8 mouse cellular contexts compared by ENCODE assay signal in the genomic region with DNA sequence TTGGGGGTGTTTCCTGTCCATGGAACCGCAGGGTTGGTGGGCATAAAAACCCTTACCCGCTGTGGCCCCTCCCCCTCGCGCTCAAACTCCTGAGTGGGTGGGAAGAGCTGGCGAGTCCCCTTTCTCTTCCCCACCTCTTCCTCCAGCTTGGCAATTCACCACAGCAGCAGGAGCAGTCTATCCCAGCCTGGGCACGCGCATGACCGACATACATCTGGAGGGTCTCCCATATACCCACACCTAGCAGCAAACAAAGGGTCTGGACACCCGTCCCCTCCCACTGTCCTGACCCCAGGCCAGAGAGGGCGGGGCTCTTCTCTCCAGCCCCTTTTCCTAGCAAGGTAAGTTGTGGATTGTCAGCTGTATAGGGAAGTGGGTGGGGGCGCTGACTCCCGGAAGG. TPM values are rescaled to one million over a fixed set of nuclear protein-coding genes. Genes with fewer than 3 reads are reported as not detected.
A peak's percentile ranks its signal among the peaks of the same experiment; 100 is the strongest.
DNase-seq lines count a peak whose midpoint lies in the region; ATAC-seq lines count a peak whose summit lies in the region.

No protein-coding gene starts in this region.

- ATAC-seq in heart, embryonic 15.5 days (replicated peaks; ENCODE audit: insufficient number of reproducible peaks, insufficient read depth, low FRiP score, low read depth) = no peak
- ATAC-seq in heart, embryonic 16.5 days (replicated peaks; ENCODE audit: extremely low read depth, insufficient read depth, low FRiP score) = peak; percentile 17; the same call in 1 of the 2 replicates
- ATAC-seq in liver, embryonic 16.5 days (ENCODE audit: low read depth) = no peak
- no peak for ATAC-seq in granulocyte monocyte progenitor cell, adult 5-6 weeks (replicated peaks; ENCODE audit: poor library complexity, severe bottlenecking)

- no peak for DNase-seq in heart, postnatal 36 days
- DNase-seq in c-Kit-positive CD71-positive TER-119-positive erythroid progenitor cells, embryonic 14.5 days (ENCODE audit: low spot score) = no peak
- no peak for DNase-seq in urinary bladder, postnatal 36 days (ENCODE audit: low spot score in 2 of 2)

- no peaks in the 10 kb centered on the region for H3K9me3 ChIP-seq in heart, embryonic 15.5 days (replicated peaks)
- H3K9me3 ChIP-seq in heart, embryonic 16.5 days (replicated peaks; ENCODE audit: control insufficient read depth, low read length) = 0 out of 2 replicates have a peak, but pooled peaks cover 4% of the 10 kb centered on the region
- no peaks in the 10 kb centered on the region for H3K9me3 ChIP-seq in liver, embryonic 16.5 days (replicated peaks; ENCODE audit: control insufficient read depth, low read length)

- peak overlapping the region; percentile 73 for H3K27ac ChIP-seq in heart, embryonic 15.5 days
- H3K27ac ChIP-seq in brown adipose tissue, adult 24 weeks (replicated peaks; ENCODE audit: low read depth, low read length) = peak overlapping the region; percentile 57
- H3K27ac ChIP-seq in heart, embryonic 16.5 days (ENCODE audit: low read length) = peak overlapping the region; percentile 78
- H3K27ac ChIP-seq in liver, embryonic 16.5 days (ENCODE audit: low read length) = no peak overlapping the region

- no peaks in the 10 kb centered on the region for H3K36me3 ChIP-seq in heart, embryonic 15.5 days
- no peaks in the 10 kb centered on the region for H3K36me3 ChIP-seq in heart, embryonic 16.5 days (ENCODE audit: control insufficient read depth, insufficient read depth)
- no peaks in the 10 kb centered on the region for H3K36me3 ChIP-seq in liver, embryonic 16.5 days (ENCODE audit: control insufficient read depth, insufficient read depth)

- intact Hi-C loops in heart, postnatal 36 days (cut with DNase I) = loop anchor here (2.0 to 5.0 kb wide), 3 partner anchors 15 to 259 kb away; partner anchors contain the start of gene Qtrt1

- H3K4me1 ChIP-seq in heart, embryonic 15.5 days (replicated peaks) = peaks cover 34% of the 10 kb centered on the region
- H3K4me1 ChIP-seq in brown adipose tissue, adult 24 weeks (ENCODE audit: control insufficient read depth, insufficient read depth, insufficient read length, low read length) = peaks cover 8% of the 10 kb centered on the region
- peaks cover 31% of the 10 kb centered on the region for H3K4me1 ChIP-seq in heart, embryonic 16.5 days (ENCODE audit: control insufficient read depth, insufficient read depth, low read length)
- H3K4me1 ChIP-seq in liver, embryonic 16.5 days (ENCODE audit: control insufficient read depth, low read depth, low read length) = peaks cover 24% of the 10 kb centered on the region

- 3% methylated on average over 12 of the region's 12 CpGs for WGBS in heart, embryonic 15.5 days
- WGBS in heart, embryonic 16.5 days = 4% methylated on average over 12 of the region's 12 CpGs
- WGBS in liver, embryonic 16.5 days (ENCODE audit: insufficient replicate concordance) = 2% methylated on average over 12 of the region's 12 CpGs

- H3K4me3 ChIP-seq in heart, embryonic 15.5 days = peak overlapping the region; percentile 54
- peak overlapping the region; percentile 44 for H3K4me3 ChIP-seq in brown adipose tissue, adult 24 weeks (ENCODE audit: insufficient read depth, low read depth, low read length)
- H3K4me3 ChIP-seq in heart, embryonic 16.5 days (ENCODE audit: low read length) = peak overlapping the region; percentile 54
- peak overlapping the region; percentile 12 for H3K4me3 ChIP-seq in liver, embryonic 16.5 days (ENCODE audit: low read depth, low read length)

- peak overlapping the region; percentile 61 for H3K9ac ChIP-seq in heart, embryonic 15.5 days
- H3K9ac ChIP-seq in heart, embryonic 16.5 days (ENCODE audit: low read length) = peak overlapping the region; percentile 71
- no peak overlapping the region for H3K9ac ChIP-seq in liver, embryonic 16.5 days (ENCODE audit: low read depth, low read length)

- no peaks in the 10 kb centered on the region for H3K27me3 ChIP-seq in heart, embryonic 15.5 days
- no peaks in the 10 kb centered on the region for H3K27me3 ChIP-seq in heart, embryonic 16.5 days (ENCODE audit: control insufficient read depth, insufficient read depth, low read length)
- no peaks in the 10 kb centered on the region for H3K27me3 ChIP-seq in liver, embryonic 16.5 days (ENCODE audit: control insufficient read depth, insufficient read depth, low read depth, low read length)

- peak overlapping the region; percentile 95 for H3K4me2 ChIP-seq in heart, embryonic 15.5 days
- H3K4me2 ChIP-seq in heart, embryonic 16.5 days (ENCODE audit: low read depth, low read length) = peak overlapping the region; percentile 97
- peak overlapping the region; percentile 54 for H3K4me2 ChIP-seq in liver, embryonic 16.5 days (ENCODE audit: low read depth, low read length)

RNA-seq across cellular contexts. Expression of gene Cdc37, which starts 3.5 kb away (rescaled TPM):
- polyA plus RNA-seq in heart, embryonic 15.5 days (2015; fragmentation: Nextera tagmentation; extraction: Ambion mirVana) = 203 and 229 TPM in 2 replicates
- total RNA-seq in heart, postnatal 36 days (2021) = 100 to 1,000 TPM; 157 to 165 TPM
- polyA plus RNA-seq in brown adipose tissue, adult 24 weeks (2012; ENCODE audit: insufficient read depth, insufficient read length, missing spikeins) = 70.4 and 78.0 TPM in 2 replicates
- 226 and 279 TPM in 2 replicates for polyA plus RNA-seq in heart, embryonic 16.5 days (2015; fragmentation: Nextera tagmentation; extraction: Ambion mirVana)
- polyA plus RNA-seq in liver, embryonic 16.5 days (2015; fragmentation: Nextera tagmentation; extraction: Ambion mirVana) = 104 and 106 TPM in 2 replicates
- total RNA-seq in granulocyte monocyte progenitor cell, adult 5-6 weeks (2014; fragmentation: Nextera tagmentation) = 120 and 157 TPM in 2 replicates
- 285 and 306 TPM in 2 replicates for total RNA-seq in granulocyte monocyte progenitor cell, adult 5-6 weeks (2017)

RNA-seq across cellular contexts. Expression of gene Pde4a, which starts 12.2 kb away (rescaled TPM):
- polyA plus RNA-seq in heart, embryonic 15.5 days (2015; fragmentation: Nextera tagmentation; extraction: Ambion mirVana) = 13.0 and 13.5 TPM in 2 replicates
- 10 to 100 TPM; 45.9 to 52.0 TPM for total RNA-seq in heart, postnatal 36 days (2021)
- 16.2 and 29.4 TPM in 2 replicates for polyA plus RNA-seq in brown adipose tissue, adult 24 weeks (2012; ENCODE audit: insufficient read depth, insufficient read length, missing spikeins)
- polyA plus RNA-seq in heart, embryonic 16.5 days (2015; fragmentation: Nextera tagmentation; extraction: Ambion mirVana) = 15.0 and 16.7 TPM in 2 replicates
- 1.6 and 1.9 TPM in 2 replicates for polyA plus RNA-seq in liver, embryonic 16.5 days (2015; fragmentation: Nextera tagmentation; extraction: Ambion mirVana)
- 19.9 and 25.7 TPM in 2 replicates for total RNA-seq in granulocyte monocyte progenitor cell, adult 5-6 weeks (2014; fragmentation: Nextera tagmentation)
- total RNA-seq in granulocyte monocyte progenitor cell, adult 5-6 weeks (2017) = 3.8 and 4.1 TPM in 2 replicates

RNA-seq across cellular contexts. Expression of gene Tyk2, which starts 22.3 kb away (rescaled TPM):
- polyA plus RNA-seq in heart, embryonic 15.5 days (2015; fragmentation: Nextera tagmentation; extraction: Ambion mirVana) = 12.2 and 16.6 TPM in 2 replicates
- 1 to 10 TPM; 8.2 to 9.6 TPM for total RNA-seq in heart, postnatal 36 days (2021)
- polyA plus RNA-seq in brown adipose tissue, adult 24 weeks (2012; ENCODE audit: insufficient read depth, insufficient read length, missing spikeins) = 3.8 and 4.1 TPM in 2 replicates
- 15.8 and 16.2 TPM in 2 replicates for polyA plus RNA-seq in heart, embryonic 16.5 days (2015; fragmentation: Nextera tagmentation; extraction: Ambion mirVana)
- polyA plus RNA-seq in liver, embryonic 16.5 days (2015; fragmentation: Nextera tagmentation; extraction: Ambion mirVana) = 8.0 and 8.9 TPM in 2 replicates
- total RNA-seq in granulocyte monocyte progenitor cell, adult 5-6 weeks (2014; fragmentation: Nextera tagmentation) = 27.1 and 28.6 TPM in 2 replicates
- 19.0 and 19.8 TPM in 2 replicates for total RNA-seq in granulocyte monocyte progenitor cell, adult 5-6 weeks (2017)
